Mouse (Mus musculus) T-helper 2 cell (primary cell): ENCODE data around the gene Sod2.
"Not testable (repeated sequence)": the region's sequence is repeated elsewhere in the genome, so short reads cannot be mapped to it uniquely, and the experiment has no call there.

Source experiments
- in situ Hi-C: fragments of 300-600 bp; cut with MboI, MseI; formaldehyde crosslinking; loops from one replicate; pipeline ENCODE4 v1.15.1; 2025; ENCODE audit warnings: high pct_unique_total_duplicates

Sod2 gene

DNA sequence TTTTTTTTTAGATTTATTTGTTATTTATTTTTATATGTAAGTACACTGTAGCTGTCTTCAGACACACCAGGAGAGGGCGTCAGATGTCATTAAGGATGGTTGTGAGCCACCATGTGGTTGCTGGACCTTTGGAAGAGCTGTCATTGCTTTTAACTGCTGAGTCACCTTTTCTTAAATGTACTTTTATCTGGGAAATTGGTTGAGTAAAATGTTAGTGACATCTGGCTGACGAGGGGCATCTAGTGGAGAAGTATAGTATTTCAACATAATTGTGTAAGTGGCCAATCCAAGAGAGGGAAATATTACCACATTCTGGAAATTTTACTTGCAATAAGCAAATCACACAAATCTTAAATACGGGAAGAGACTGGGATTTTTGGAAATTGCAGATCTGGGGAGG, 3.2 kb downstream of the Sod2 start:
- in situ Hi-C loops: no loop called here

DNA sequence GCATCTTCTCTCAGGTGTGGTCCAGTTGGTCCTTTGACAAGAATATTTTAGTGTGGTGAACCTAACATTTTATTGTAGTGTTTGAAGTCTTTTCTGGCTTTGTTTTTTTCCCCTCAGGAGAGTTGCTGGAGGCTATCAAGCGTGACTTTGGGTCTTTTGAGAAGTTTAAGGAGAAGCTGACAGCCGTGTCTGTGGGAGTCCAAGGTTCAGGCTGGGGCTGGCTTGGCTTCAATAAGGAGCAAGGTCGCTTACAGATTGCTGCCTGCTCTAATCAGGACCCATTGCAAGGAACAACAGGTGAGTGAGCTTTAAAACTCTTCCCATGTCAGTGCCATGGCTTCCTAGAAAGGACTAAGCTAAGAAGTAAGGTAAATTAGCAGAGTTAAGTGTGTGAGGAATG, 6.7 kb downstream of the Sod2 start:
- in situ Hi-C loops: no loop called here

DNA sequence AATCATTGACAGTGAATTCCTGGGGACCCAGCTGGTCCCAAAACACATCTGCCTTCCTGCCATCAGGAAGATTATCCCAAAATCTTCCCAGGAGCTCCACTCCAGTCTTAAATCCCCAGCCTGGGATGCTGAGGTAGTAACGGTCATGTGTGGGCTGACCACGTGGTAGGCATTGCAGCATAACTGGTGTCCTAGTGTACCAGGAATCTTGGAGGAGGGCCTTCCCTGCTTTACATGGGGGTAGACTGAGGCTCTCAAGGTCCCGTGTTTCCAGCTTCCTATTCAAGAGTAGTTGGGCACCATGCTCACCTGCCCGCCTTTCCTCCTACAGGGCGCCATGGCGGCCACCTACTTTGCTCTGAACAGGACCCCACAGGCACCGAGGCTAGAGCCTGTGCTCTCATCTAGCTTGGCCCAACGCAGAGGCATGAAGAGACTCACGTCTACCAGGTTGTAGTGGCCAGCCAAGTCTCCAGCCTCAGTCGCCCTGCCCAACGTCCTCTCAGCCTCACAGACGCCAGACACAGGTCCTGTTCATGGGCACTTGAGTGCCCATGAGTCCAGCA, 30.1 kb downstream of the Sod2 start:
- in situ Hi-C loops: loop anchor here (5.0 to 10.0 kb wide), 2 partner anchors 296 to 508 kb away; no protein-coding TSS in a partner anchor

DNA sequence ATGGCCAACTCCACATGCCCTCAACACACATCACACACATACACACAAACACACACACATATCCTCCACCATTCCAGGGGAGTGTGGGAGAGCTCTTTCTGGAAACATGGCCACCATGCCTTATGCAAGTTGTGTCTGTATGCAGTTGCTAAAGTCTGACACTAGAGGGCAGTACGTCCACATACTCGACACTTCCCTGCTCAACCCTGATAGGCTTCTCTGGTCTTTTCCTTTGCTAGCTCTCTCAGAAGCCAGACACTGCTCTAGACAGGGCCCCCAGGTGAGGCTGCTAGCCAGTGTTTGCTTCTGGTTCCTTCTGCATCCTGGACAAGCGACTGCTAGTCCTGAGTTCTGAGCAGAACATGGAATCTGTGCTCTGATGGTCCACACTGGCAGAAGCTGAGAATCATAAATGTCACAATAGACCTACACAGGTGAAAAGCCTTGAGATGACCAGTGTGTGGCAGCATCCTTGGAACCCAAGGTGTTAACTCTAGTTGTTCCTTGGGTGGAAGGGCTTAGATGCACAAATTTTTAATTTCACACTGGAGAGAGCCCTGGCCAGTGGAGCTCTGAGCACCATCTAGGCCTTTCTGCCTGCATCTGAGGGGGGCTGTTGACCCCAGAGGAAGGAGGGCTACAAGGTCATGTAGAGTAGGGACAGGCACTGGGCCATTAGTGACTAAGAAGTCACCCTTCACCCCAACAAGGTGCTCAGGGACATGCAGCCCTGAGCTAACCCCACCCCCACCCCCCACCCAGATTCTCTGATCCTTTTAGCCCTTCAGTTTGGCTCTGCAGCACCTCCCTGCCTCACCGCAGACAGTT, 37.4 kb downstream of the Sod2 start:
- in situ Hi-C loops: not testable (repeated sequence)

DNA sequence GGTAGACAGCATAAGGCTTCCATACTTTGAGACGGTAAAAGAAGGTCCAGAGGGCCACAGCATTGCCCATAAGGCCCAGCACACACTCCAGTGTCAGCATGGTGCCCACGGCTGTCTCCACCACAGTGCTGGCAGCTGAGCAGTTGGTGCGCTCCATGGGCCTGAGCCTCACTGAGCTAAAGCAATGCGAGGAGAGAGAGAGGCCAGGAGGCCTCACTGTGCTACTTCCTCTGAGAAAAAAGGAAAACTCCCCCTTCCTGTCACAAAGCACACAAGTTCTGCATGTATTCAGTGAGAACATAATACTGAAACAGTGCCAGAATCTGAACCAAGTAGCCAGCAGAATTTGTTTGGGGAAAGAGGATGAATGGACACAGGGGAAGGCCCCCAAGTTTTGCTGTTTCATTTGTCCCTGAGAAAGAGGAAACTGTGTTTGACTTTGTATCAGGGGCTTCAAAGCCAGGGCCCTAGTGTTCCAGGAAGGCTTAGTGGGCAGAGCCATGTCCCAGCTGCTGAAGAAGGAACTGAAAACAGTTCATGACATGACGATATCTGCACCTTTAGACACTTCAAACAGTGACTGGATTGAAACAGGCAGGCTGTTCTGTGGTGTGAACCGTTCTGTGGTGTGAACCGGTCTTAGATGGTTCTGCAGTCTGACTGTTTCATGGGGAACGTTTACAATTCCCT, 45.6 kb downstream of the Sod2 start, which contains the start of gene Gpr31b:
Gene Gpr31b, minus strand, starts transcription at position 173 of the 690 bp plus-strand sequence.
- in situ Hi-C loops: not testable (repeated sequence)

DNA sequence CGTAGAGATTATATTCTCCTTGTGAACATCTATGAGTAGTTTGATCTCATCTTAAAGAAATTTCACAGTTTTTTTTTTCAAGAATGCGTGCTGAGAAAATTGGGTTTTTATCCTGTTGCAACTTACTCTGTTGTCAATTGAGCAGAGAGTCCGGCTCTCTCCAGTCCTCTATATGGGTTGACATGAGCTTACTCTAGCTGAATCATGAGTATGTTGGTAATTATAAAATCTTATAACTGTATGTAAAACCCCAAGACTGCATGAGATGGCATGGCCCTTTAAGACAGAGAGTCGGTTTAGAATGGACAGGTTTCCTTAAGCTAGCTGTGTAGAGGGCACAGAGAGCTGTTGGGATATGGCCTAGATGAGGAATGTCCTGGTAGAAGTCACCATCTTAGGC, 54.2 kb downstream of the Sod2 start, which contains the start of gene Tcp10b:
Gene Tcp10b, plus strand, starts transcription at position 301 of the 400 bp plus-strand sequence.
- in situ Hi-C loops: loop anchor here (5.0 kb wide), 1 partner anchor 291 kb away; the partner anchor contains the start of gene Tcp10c

DNA sequence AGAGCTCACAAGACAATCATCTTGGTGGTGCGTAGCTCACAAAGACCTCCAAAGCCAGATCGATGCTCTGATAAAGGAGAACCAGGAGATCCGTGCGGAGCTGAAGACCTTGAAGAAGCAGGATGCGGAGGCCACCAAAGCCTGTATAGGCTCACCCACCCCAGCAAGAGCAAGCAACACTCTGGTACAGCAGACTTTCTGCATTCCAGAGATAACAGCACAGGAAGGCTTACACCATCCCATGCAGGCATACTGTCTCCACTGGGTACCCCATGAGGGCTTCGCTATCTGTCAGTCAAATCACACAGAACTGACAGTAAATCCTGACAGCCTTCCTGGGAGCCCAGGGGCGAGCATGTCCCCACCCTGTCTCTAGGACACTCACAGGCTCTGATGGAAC, 56.2 kb downstream of the Sod2 start:
- in situ Hi-C loops: loop anchor here (5.0 kb wide), 1 partner anchor 289 kb away; the partner anchor contains the start of gene Tcp10c

DNA sequence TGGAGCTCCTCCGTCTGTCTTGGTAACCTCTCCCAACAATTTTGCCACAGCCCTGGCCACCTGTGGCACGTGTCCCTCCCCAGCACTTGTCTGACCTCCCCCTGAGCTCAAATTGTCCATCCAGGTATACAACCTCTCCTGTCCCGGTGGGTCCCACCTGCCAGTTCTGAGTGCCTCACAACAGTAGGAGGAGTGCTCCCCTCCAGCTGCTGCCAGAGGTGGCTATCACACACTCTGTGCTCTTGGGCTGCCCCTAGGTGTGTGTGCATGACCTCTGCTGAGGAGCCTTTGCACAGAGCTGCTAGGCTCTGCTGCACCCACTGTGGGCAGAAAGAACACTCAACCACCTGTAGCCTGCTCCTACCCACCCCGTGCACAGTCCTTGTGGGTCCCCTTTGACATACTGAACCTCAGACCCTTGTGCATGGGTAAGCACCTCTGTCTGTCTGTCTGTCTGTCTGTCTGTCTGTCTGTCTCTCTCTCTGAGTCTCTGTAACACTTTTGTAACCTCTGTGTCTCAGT, 61.3 kb downstream of the Sod2 start:
- in situ Hi-C loops: not testable (repeated sequence)

DNA sequence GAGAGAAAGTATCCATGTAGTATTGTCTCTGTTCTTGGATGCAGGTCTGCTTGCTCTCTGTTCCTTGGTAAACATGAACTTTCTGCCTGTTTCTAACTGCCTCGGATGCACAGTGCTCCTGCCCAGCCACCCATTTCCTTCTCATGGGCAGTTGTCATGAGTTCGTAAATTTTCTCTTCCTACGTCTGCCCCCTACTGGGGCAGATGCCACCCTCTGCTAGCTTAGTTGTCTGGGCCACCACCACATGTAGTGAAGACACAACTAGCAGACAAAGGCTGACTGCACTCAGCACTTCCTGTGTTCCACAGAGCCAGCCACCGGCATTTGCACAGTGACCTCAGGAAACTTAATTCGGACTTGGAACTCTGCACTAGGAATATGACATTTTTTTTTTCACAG, 62.6 kb downstream of the Sod2 start:
- in situ Hi-C loops: not testable (repeated sequence)
